Mouse (Mus musculus) cerebellum, adult 11-12 months (tissue): ENCODE results near the gene Src.
"Not testable (repeated sequence)": the region's sequence is repeated elsewhere in the genome, so short reads cannot be mapped to it uniquely, and the experiment has no call there.

Experiments used
- DNase-seq: peaks from one replicate; pipeline ENCODE4 v3.0.0; 2022

Src gene

DNA sequence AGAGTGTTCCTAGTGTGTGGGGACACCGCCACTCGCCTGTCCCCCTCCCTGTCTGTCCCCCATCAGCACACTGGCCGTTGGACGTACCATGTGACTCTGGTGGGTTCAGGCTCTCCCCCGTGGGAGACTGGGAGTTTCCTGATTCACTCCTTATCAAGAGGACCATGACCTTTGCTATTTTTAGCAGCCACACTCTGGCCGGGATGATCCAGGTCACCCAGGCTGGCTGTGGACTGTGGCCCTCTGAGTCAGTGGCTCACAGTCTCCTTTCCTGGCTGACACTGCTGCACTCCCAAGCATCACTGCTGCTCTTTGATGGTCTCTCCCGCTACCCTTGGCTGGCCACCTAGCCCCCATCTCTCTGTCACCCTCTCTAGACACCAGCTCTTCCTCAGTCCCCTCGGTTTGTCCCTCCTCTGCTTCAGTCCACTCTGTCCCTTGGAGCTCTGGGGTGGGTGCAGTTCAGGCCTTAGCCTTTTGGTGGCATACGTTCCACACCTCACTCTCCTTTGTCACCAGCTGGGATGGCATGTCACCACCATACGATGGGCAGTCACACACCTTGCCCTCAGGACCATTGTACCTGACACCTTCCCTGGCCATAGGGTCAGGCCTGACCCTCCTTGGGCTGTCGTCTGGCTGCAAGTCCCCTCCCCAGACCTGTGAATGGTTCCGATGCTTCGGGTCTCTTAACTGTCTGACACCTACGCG lies 61.8 kb downstream of the Src start:
- DNase-seq = no peak

GRCm38 (mm10) chr2:157482729-157483128 lies 64.5 kb downstream of the Src start:
- no peak for DNase-seq

- not testable (repeated sequence) for DNase-seq
These were observed 68.3 kb downstream of the Src start for GRCm38 (mm10) chr2:157486559-157486958.

DNA sequence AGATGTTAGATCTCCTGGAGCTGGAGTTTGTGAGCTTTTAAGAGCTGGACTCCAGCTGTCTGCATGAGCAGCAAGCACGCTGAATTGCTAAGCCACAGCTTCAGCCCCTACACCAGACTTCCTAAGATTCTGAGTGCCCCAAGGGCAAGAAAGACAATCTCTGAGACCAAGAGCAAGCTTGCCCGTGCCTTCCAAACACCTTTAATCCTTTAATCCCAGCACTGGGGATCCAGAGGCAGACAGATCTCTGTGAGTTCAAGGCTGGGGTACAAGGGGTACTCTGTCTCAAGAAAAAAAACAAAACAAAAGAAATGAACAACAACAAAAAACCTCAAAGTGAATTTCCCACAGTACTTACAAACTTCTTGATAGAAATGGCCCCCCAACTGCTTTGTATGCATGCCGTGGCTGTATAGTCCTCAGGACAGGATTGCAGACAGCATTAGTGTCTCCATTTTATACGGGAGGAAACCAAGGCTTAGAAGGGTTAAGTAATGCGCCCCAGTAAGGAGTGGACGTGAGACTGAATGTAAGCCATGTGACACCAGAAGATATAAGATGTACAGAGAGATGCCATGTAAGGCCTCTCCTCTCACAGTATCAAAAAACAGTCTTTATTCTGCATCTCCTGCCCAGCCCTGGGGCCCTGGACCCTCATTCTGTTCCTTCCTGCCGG lies 68.9 kb downstream of the Src start:
- no peak for DNase-seq

DNA sequence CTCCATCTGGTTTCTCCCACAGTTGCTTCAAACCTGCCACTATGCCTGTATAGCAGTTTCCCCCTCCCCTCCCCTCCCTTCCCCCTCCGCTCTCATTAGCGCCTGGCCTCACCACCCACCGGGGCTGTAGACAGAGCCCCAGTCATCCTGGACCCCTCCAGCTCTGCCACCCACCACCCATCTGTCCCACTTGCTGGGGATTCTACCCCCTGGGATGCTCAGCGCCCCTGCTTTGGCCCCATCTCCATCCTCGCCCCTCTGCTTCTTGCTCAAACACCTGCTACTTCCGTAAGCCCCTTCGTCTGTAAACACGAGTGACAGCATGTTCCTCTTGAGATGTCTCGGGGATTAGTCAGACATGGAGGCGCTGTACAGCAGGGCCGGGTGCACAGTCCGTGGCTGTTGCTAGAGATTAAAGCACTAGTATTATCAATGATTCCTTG lies 69.5 kb downstream of the Src start:
- DNase-seq = no peak

DNA sequence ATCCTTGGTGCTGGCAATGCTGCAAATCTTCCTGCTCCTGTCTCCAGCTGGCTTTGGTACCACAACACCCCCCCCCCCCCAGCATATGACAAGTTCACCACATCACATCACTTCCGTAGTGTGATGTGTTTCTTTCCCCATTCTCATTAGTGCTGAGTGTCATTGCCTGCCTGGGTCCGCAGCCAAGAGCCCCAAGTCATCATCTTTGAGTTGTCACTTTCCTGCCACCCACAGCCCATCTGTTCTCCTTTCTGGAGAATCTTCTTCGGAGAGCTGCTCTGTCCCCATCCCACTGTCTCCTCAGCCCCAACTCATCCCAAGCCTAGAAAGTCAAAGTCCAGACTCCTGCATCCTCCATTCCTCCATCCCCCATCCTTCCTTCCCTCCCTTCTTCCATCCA lies 75.0 kb downstream of the Src start:
- DNase-seq = no peak

- no peak for DNase-seq
These were observed 80.3 kb downstream of the Src start for GRCm38 (mm10) chr2:157498529-157498928.

DNA sequence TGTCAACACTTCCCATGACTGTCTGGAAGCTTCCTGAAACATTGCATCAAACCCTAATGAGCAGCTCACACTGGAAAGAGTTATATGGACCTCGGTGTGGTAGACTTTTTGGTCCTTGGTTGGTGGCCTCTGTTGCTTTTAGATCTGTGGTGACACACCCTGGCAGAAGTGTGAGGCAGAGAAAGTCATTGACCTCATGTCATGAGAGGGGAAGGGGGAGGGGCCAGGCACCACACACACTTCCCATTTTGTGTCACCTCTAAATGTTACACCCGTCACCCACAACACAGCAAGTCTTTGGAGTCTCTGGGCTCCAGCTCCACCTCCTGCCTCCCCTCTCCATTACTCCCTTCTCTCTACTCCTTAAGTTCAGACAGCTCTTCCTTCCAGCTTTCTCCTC lies 82.1 kb downstream of the Src start:
- no peak for DNase-seq

DNA sequence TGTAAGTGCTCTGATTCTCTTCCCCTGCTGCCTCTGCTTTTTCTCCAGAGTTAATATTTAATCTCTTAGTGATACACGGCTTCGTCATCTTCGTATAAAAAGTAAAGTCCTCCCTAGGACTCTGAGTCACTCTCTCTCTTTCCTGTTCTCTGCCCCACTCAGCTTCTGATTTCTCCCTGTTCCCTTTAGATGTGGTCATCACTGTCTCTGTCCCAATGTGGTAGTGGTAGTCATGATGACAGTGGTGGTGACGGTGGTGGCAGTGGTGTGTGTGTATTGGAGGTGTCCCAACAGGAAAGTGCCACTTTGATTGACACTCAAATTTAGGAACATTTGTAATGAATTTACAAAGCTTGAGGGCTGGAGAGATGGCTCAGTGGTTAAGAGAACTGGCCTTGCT lies 83.1 kb downstream of the Src start:
- DNase-seq = no peak

DNA sequence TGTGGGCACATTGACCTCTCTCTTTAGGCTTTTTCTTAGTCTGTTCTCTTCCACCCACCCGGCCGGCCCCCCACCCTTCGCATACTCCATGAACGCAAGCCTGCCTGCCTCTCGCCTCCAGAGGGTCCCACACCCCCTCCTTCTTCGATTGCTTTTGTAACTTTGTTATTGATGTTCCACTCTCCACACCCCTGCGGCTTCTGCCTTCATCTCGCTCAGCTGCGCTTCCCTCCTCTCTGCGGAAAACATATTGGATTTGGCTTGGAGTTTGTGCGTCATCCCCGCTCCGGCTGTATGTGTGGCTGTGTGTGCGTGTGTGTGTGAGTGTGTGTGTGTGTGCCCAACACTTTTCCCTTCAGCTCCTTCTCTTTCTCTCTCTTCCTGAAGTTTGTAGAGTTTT lies 88.5 kb downstream of the Src start:
- DNase-seq = no peak

DNA sequence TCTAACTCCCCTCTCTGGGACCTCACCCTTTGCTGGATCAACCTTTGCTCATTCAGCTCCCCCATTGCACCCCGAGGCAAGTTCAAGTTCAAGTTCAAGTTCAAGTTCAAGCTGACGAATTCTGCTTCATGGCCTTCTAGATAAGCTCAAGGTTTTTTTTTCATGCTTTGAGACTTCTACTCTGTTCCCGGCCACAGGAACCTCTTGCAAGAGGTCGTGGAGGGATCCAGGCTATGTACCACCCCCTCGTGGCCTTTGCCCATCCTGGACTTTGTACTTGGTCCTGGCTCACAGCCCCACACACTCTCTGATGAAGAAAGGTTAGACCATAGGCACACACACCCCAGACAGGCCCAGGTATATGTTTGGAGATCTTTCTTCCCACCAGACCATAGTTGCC lies 90.9 kb downstream of the Src start:
- no peak for DNase-seq

- no peak for DNase-seq
These were observed 91.8 kb downstream of the Src start for GRCm38 (mm10) chr2:157510031-157510430.

GRCm38 (mm10) chr2:157512859-157513258 lies 94.6 kb downstream of the Src start:
- DNase-seq = no peak

GRCm38 (mm10) chr2:157513737-157514208 lies 95.5 kb downstream of the Src start:
- no peak for DNase-seq

DNA sequence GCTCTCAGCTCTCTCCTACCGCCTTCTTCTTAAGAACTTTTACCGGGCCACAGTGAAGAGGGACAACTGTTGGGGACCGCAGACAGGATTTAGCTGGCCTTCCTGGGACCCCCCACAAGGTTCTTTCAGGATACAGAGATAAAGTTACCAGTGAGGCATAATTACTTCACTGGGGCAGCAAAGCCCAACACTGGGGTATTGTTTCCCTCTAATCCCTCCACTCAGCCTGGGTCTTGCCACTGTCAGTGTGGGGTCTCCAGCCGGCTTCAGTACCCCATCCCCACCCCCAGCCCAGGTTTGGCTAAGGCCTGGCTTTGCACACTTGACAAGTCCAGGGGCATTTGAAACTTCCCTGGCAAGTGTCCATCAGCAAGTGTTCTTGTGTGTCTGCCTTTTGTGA lies 96.1 kb downstream of the Src start:
- DNase-seq = no peak

DNA sequence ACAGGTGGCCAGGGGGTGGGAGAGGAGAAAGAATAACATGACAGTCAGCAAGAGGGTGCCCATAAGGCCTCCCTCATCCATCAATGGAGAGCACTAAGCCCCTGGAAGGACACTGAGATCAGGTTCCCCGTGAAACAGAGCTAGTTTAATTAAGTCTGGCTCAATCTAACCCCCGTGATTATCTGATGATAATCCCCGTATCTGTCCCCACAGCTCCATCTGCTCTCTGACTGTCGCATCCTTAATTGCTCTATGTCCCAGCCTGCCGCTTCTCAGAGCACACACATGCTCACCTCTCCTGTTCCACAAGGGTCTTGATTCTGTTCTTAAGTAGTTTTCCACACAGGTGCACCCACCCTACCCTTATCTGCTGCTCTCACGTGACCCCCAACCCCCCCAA lies 99.3 kb downstream of the Src start:
- no peak for DNase-seq

DNA sequence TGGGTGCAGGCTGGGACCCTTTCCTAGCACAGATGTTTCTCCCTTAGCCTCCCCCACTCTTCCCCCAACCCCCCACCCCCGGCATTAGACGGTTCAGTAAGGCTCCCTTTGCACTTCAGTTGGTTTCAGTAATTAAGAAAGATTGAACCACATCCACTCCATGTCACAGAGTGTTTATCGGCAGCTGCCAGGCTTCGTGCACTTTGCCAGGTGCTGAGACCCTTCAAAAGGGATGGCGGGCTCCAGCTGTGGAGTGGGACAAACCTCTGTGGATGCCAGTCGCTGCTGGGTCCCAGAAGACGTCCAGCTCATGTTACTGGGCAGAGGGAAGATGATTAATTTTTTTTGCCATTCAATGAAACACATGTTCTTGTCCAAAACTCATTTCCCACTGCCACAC lies 100.2 kb downstream of the Src start:
- no peak for DNase-seq

GRCm38 (mm10) chr2:157519452-157519851 lies 101.2 kb downstream of the Src start:
- no peak for DNase-seq

GRCm38 (mm10) chr2:157520496-157520895 lies 102.3 kb downstream of the Src start:
- DNase-seq = no peak
